Mouse (Mus musculus): ENCODE measurements around the gene Atoh8.

The Atoh8 gene

DNA sequence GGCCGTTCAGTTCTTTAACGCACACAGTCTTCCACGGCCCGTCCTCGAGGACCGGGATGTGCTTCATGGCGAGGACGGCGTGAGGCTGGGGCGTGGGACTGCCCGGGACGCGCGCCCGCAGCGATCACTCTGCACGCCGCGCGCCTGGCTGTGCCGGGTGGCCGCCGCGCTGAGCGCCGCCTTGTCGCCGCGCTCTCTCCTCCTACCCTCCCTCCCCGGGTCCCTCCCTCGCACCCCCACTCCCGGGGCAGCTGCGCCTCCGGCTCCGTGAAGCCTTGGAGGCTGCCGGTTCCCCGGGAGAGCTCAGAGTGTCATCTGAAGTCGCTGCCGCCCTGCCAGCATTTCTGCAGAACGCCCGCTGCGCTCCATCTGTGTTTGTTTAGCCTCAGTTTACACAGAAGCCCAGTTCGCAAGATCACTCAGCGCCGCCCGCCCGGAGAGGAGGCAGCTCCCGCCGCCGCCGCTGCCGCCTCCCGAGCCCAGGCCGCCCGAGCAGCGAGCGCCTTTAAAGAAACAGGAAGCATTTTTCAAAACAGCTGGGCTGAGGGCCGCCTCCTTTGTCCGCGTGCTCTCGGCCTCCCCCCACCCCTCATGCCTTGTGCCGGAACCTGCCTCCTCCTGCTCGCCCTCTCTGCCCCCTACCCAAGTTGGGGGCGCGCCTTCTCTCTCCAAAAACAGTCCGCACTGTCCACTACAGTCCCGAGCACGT, at the start of gene Atoh8:
Gene Atoh8, minus strand, starts transcription at position 480 of the 709 bp plus-strand sequence.
- DNase-seq (ENCODE audit: low spot score in 2 of 2), result peak; percentile 73

- DNase-seq (ENCODE audit: low spot score in 2 of 2), result no peak
Observed at GRCm38 (mm10) chr6:72283914-72284313, 48.5 kb upstream of the Atoh8 start.

- no peak for DNase-seq (ENCODE audit: low spot score in 2 of 2)
Observed at GRCm38 (mm10) chr6:72280410-72280998, 45.1 kb upstream of the Atoh8 start.

- DNase-seq (ENCODE audit: low spot score in 2 of 2), result no peak
Observed at GRCm38 (mm10) chr6:72279505-72279904, 44.1 kb upstream of the Atoh8 start.

GRCm38 (mm10) chr6:72278835-72279234, 43.5 kb upstream of the Atoh8 start:
- no peak for DNase-seq (ENCODE audit: low spot score in 2 of 2)

- no peak for DNase-seq (ENCODE audit: low spot score in 2 of 2)
Observed at GRCm38 (mm10) chr6:72277508-72278166, 42.3 kb upstream of the Atoh8 start.

GRCm38 (mm10) chr6:72276972-72277441, 41.6 kb upstream of the Atoh8 start:
- no peak for DNase-seq (ENCODE audit: low spot score in 2 of 2)

- DNase-seq (ENCODE audit: low spot score in 2 of 2), result no peak
Observed at GRCm38 (mm10) chr6:72276141-72276540, 40.8 kb upstream of the Atoh8 start.

GRCm38 (mm10) chr6:72275527-72275926, 40.1 kb upstream of the Atoh8 start:
- DNase-seq (ENCODE audit: low spot score in 2 of 2), result no peak

GRCm38 (mm10) chr6:72273153-72273552, 37.8 kb upstream of the Atoh8 start:
- DNase-seq (ENCODE audit: low spot score in 2 of 2), result no peak

- DNase-seq (ENCODE audit: low spot score in 2 of 2), result peak; percentile 37 to 39
Observed at GRCm38 (mm10) chr6:72272161-72272696, 36.9 kb upstream of the Atoh8 start.

DNA sequence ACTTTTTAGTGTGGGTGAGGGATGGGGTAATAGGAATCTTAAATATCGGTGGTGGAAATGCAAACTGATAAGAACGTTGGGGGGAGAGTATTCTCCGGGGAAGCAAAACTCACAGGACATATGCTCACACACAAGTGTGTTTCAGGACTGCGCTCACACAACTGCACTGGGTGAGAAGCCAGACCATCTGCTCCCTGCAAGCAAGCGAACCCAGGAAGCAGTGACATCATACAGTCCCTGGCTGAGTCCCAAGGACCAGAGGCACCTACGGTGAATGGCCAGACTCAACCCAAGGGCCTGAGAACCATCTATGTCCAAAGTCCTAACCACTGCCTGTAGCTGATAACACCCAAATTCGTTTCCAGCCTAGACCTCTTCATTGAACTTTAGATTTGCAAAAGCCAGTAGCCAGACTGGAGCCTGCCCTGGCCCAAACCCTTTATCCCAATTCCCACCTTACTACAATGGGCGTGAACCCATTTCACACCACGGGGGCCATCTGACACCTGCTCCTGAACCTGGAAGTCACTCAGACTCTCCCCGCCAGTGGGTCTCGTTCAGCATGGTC, 35.7 kb upstream of the Atoh8 start:
- no peak for DNase-seq (ENCODE audit: low spot score in 2 of 2)

GRCm38 (mm10) chr6:72270258-72270657, 34.9 kb upstream of the Atoh8 start:
- no peak for DNase-seq (ENCODE audit: low spot score in 2 of 2)

GRCm38 (mm10) chr6:72268149-72268847, 32.9 kb upstream of the Atoh8 start:
- DNase-seq (ENCODE audit: low spot score in 2 of 2), result no peak

- no peak for DNase-seq (ENCODE audit: low spot score in 2 of 2)
Observed at GRCm38 (mm10) chr6:72265664-72266063, 30.3 kb upstream of the Atoh8 start.

GRCm38 (mm10) chr6:72263679-72264265, 28.4 kb upstream of the Atoh8 start:
- DNase-seq (ENCODE audit: low spot score in 2 of 2), result no peak

- no peak for DNase-seq (ENCODE audit: low spot score in 2 of 2)
Observed at GRCm38 (mm10) chr6:72261683-72262320, 26.4 kb upstream of the Atoh8 start.

DNA sequence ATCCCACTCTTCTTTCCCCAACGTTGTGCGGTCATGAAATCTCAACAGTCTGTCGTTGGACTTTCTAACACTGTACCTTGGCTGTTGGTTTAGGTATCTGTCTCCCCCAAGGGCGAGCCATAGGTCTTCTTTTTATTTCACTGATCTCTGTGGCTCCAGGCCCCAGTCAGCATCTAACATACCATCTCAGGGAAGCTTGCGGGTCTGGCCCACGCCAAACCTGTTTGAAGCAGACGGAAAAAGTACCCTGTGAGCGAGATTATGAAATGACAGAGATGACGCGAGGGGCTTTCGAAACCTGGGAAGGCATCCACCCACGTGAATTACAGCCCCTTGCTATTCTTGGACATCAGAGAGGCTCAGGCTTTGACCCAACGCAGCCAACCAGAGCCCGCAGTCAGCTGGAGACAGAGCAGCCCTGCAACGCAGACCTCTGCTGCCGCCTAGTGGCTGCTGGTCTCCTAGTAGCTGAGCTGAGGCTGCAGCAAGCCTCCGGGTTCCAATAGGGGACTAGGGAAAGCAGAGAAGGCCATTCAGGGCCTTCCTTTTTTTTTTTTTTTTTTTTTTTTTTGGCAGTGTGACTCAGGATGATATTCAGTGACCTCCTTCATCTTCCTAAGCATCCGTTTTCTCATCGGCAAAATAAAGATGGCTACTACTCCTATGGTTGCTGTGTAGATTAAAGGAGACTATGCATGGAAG, 25.8 kb upstream of the Atoh8 start:
- peak; percentile 82 to 90 for DNase-seq (ENCODE audit: low spot score in 2 of 2)

GRCm38 (mm10) chr6:72259474-72259873, 24.1 kb upstream of the Atoh8 start:
- no peak for DNase-seq (ENCODE audit: low spot score in 2 of 2)

DNA sequence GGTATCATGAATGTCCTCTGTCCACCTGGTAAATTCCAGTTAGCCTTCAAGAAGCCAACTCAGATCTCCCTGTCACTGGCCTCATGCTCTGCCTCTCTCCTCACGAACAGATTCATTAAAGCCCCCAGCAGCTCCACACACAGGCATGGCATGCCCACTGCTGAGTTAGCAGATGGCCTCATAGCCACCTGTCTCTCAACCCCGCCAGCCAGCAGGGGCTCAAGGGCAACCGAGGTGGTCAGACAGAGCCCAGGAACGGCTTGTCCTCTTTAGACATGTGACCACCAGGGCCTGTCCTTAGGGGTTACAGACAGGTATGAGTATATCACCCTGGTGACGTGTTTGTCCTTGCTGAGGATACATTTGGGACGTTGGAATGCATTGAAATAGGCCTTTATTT, 19.9 kb upstream of the Atoh8 start:
- no peak for DNase-seq (ENCODE audit: low spot score in 2 of 2)
